Comparison of ENCODE assay signal across 18 mouse cellular contexts in genomic region chr3:60582154-60582553, GRCm38 (mm10).
DNase-seq lines count a peak whose midpoint lies in the region; ATAC-seq and TF ChIP-seq lines count a peak whose summit lies in the region.
"Had no signal": no experiment of that assay in that cellular context is flagged by ENCODE, and none has a peak within 500 bp of the region (broad histone marks: within the 10 kb centered on the region; RNA-seq: fewer than 3 reads in every experiment).

No protein-coding gene starts in this region.

- ATAC-seq in frontal cortex, adult (ENCODE audit: low TSS enrichment): peak; percentile 60
- ATAC-seq: liver, postnatal 0 days had no signal

- TF ChIP-seq CTCF in kidney, adult 2 months (conservative IDR thresholded peaks at IDR 0.05; ENCODE audit: insufficient read depth, insufficient read length, low read depth, low read length): no peak

- DNase-seq in frontal cortex, adult 2 months (ENCODE audit: extremely low spot score in 1 of 2, low spot score in 1 of 2): no peak
- peak; percentile 43 for DNase-seq in kidney, adult 2 months
- no peak for DNase-seq in kidney, postnatal 14 days
- peak; percentile 69 for DNase-seq in 416B (ENCODE audit: low read depth)
- no peak for DNase-seq in limb, embryonic 10.5 days (ENCODE audit: low spot score)
- DNase-seq in left cerebral cortex, adult 18-20 months (ENCODE audit: low spot score in 2 of 2): no peak
- DNase-seq in B cell, adult 2 months: no peak
- DNase-seq: adrenal gland, postnatal 14 days; cerebellum, adult 8-10 months; kidney, adult 11 months; kidney, postnatal 4 days; liver, postnatal 0 days; thymus, postnatal 25 days had no signal

- peaks cover 22% of the 10 kb centered on the region; the same call in 1 of the 2 replicates for H3K4me1 ChIP-seq in kidney, adult 2 months (ENCODE audit: control insufficient read depth, insufficient read depth, low read length)
- H3K4me1 ChIP-seq in limb, embryonic 10.5 days: peaks cover 50% of the 10 kb centered on the region

- no peak for TF ChIP-seq POLR2A in kidney, adult 2 months (IDR thresholded peaks at IDR 0.05; ENCODE audit: low read depth, low read length)

- H3K27me3 ChIP-seq in kidney, adult 2 months (replicated peaks; ENCODE audit: control insufficient read depth, insufficient read depth, low read length): no peaks in the 10 kb centered on the region
- H3K27me3 ChIP-seq in limb, embryonic 10.5 days (ENCODE audit: low read depth, poor library complexity, severe bottlenecking): no peaks in the 10 kb centered on the region
- H3K27me3 ChIP-seq: embryonic facial prominence, embryonic 15.5 days; hindbrain, embryonic 13.5 days; limb, embryonic 13.5 days had no signal

- H3K27ac ChIP-seq in kidney, adult 2 months (ENCODE audit: insufficient read depth, low read depth, low read length): no peak overlapping the region; the same call in 1 of the 2 replicates
- H3K27ac ChIP-seq in limb, embryonic 10.5 days: 0 out of 2 replicates have a peak overlapping the region, but pooled peaks have one; percentile 10
- H3K27ac ChIP-seq: embryonic facial prominence, embryonic 15.5 days; stomach, postnatal 0 days had no signal

- H3K36me3 ChIP-seq in kidney, adult 2 months (ENCODE audit: control insufficient read depth, insufficient read depth, low read length): no peaks in the 10 kb centered on the region
- no peaks in the 10 kb centered on the region for H3K36me3 ChIP-seq in limb, embryonic 10.5 days
- H3K36me3 ChIP-seq: embryonic facial prominence, embryonic 15.5 days; hindbrain, embryonic 13.5 days; limb, embryonic 13.5 days had no signal

- no peaks in the 10 kb centered on the region for H3K9me3 ChIP-seq in limb, embryonic 10.5 days (replicated peaks)
- H3K9me3 ChIP-seq: embryonic facial prominence, embryonic 15.5 days; hindbrain, embryonic 13.5 days; limb, embryonic 13.5 days had no signal

- no peak overlapping the region for H3K4me3 ChIP-seq in kidney, adult 2 months (ENCODE audit: insufficient read depth, low read depth, low read length)
- H3K4me3 ChIP-seq in limb, embryonic 10.5 days: no peak overlapping the region
- H3K4me3 ChIP-seq: embryonic facial prominence, embryonic 15.5 days; hindbrain, embryonic 13.5 days; limb, embryonic 13.5 days had no signal

- WGBS in kidney, adult 2 months: 32% methylated on average over 3 of the region's 3 CpGs
- WGBS in limb, embryonic 10.5 days: 36% methylated on average over 3 of the region's 3 CpGs

Comparison
In these comparisons a context has a peak if more than half of its experiments do, and no peak if none do; other contexts are left out.
1. DNase-seq: peak in kidney, adult 2 months (single experiment) and 416B (single experiment); none in frontal cortex, adult 2 months (0 of 2), kidney, postnatal 14 days (single experiment), limb, embryonic 10.5 days (single experiment), left cerebral cortex, adult 18-20 months (0 of 2) and B cell, adult 2 months (0 of 2).